Mouse (Mus musculus) megakaryocyte, embryonic 14.5 days (primary cell): ENCODE data around the gene Dnase1. TPM values are rescaled to one million over a fixed set of nuclear protein-coding genes. Genes with fewer than 3 reads are reported as not detected.
"Not testable (repeated sequence)": the region's sequence is repeated elsewhere in the genome, so short reads cannot be mapped to it uniquely, and the experiment has no call there.

Source experiments
- H3K27me3 ChIP-seq: replicated peaks from 2 replicates; pipeline ENCODE3; 2012; ENCODE audit warnings: inconsistent platforms
- H3K36me3 ChIP-seq: replicated peaks from 2 replicates; pipeline ENCODE3; 2012; ENCODE audit warnings: low read length, inconsistent platforms, mixed read lengths
- H3K4me1 ChIP-seq: 2 replicates; pipeline ENCODE4 v1.6.1; 2012; ENCODE audit warnings: inconsistent platforms
- H3K4me3 ChIP-seq: replicated peaks from 2 replicates; pipeline ENCODE3; 2012; ENCODE audit warnings: moderate library complexity, mild to moderate bottlenecking, inconsistent platforms
- H3K9me3 ChIP-seq: 2 replicates; pipeline ENCODE4 v1.6.1; 2012; ENCODE audit warnings: inconsistent platforms
- FLI1 ChIP-seq: IDR thresholded peaks from 2 replicates; pipeline ENCODE4 v1.6.1; 2012; ENCODE audit warnings: low read length, inconsistent platforms, mixed read lengths
- GATA1 ChIP-seq: IDR thresholded peaks from 3 replicates; pipeline ENCODE4 v1.6.1; 2012; ENCODE audit warnings: mixed read lengths, low read length, inconsistent platforms, borderline replicate concordance
- polyA plus RNA-seq: library from polyadenylated mRNA; stranded (reverse); fragments of >175 nt; gene quantifications from 2 replicates; pipeline ENCODE4 v1.2.3, GENCODE M21; 2012; ENCODE audit warnings: low replicate concordance; ENCODE audit not compliant: insufficient read depth

The Dnase1 gene
- polyA plus RNA-seq, result not detected in 2 replicates

DNA sequence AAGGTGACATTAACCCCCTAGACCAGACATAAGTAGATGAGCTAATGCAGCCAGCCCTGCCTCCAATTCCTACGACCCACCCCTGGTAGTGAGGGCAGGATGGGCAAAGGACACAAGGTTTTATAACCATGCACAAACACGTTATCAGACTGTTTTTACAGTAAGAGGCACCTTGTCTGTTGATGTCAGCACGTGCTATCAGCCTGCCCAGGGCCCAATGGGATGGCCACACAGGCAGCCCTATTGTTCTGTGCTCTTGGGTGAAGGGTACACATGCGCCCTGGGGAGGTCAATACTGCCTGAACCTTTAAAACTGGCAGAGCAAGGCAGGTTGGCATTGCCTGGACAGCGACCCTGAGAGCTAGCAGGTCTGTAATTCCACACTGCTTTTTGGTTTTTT is at the start of gene Dnase1:
Gene Dnase1 (plus strand): TSS at position 136 of the 400 bp plus-strand sequence.
- Histone ChIP-seq H3K4me1 (peaks cover 9% of the 10 kb centered on the region; the same call in 1 of the 2 replicates), H3K9me3 (no peaks in the 10 kb centered on the region), H3K4me3 (no peak within 1 kb of the TSS), H3K27me3 (no peaks in the 10 kb centered on the region), H3K36me3 (peaks cover 54% of the 10 kb centered on the region)
- no peak for TF ChIP-seq FLI1
- no peak for TF ChIP-seq GATA1

DNA sequence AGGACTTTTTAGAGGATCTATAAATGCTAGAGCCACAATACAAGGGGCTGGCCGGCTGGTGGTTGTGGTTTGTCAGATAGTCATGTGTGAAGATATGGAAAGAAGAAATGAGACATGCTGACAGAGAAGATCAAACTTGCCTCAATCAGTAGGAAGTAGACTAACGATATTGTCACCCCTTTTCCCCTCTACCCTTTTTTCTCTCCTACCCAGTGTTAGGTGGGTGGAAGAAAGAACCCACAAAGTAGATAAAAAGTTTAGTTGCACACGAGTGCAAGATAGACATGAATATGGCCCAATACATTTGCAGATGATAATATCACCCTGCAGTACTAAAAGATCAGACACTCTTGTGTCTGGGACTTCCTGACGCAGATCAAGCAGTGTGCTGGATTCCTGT is 48.3 kb upstream of the Dnase1 start:
- no peak overlapping the region for H3K4me3 ChIP-seq
- H3K27me3 ChIP-seq, result no peaks in the 10 kb centered on the region
- peaks cover 96% of the 10 kb centered on the region for H3K36me3 ChIP-seq
- H3K4me1 ChIP-seq, result peaks cover 4% of the 10 kb centered on the region
- no peak for TF ChIP-seq GATA1
- no peak for TF ChIP-seq FLI1
- no peaks in the 10 kb centered on the region for H3K9me3 ChIP-seq

DNA sequence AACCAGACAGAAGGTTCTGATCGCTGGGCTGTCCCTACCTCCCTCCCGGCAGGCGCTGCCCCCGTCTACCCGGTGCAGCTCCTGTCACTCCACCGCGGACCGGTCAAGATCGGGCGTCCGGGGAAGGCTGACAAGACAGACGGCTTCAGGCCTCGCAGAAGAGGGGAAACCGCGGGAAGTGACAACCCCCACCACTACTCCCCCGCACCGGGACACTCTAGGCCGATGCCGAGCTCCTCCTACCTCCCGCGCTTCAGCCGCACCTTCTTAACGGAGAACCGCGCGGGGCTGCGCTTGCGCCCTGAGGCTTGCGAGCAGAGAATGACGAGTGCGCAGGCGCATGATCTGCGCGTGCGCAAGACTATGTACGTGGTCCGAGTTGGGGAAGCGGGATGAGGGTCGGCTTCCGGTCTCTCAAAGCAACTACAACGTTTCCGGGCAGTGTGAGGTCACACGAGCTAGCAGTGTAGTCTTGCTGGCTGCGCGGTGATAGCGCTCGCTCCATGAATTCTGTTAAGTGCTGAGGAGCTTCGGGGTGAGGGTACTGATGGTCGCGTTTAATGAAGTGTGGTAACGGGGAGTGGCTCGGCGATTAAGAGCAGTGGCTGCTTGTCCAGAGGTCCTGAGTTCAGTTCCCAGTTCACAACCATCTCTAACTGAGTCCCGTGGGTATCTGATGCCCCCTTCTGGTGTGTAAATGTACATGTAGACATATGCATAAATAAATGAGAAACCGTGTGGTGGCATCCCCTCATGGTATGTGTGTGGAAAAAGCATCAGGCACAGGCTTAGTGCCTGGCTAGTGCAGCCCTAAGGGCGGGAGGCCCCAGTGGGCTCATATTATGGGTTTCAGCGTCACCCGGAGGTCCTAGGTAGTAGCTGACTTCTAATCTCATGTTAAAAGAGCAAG is 33.0 kb upstream of the Dnase1 start, which contains the start of gene Slx4:
Gene Slx4 (minus strand): TSS at position 282 of the 910 bp plus-strand sequence.
- peaks cover 48% of the 10 kb centered on the region for H3K4me1 ChIP-seq
- peak within 1 kb of the TSS; percentile 96 for H3K4me3 ChIP-seq
- TF ChIP-seq GATA1 (no peak), FLI1 (peak; percentile 82; the same call in 1 of the 2 replicates)
- H3K27me3 ChIP-seq, result no peaks in the 10 kb centered on the region
- peaks cover 32% of the 10 kb centered on the region for H3K36me3 ChIP-seq
- peaks cover 13% of the 10 kb centered on the region for H3K9me3 ChIP-seq

DNA sequence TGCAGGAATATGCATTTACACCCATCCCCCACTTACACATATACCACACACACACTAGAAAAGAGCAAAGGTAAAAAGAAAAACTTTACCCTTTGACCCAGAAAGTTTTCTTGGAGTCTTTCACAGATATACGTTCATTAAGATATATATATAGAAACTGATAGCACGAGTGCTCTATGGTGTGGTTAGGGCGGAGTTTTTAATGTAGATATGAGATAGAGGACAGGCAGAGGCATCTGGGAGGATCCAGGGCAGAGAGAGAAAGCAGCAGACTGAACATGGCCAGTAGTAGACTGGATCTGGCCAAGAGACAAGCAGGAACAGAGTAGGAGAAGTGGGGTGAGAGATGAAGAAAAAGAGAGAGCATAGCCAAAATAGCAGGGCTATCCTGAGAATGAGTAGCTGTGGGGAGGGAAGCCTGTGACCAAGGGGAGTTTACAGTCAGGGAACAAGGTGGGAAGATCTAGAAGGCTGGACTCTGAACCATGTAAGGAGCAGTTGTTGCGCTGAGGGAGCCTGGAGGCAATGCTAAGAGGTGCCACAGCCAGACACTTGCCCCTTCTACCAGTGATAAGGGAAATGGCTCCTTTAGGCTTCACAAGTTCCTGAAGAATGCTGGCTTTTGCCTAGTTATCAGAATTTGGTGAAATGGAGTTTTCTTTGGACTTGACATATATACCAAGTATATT is 23.7 kb upstream of the Dnase1 start:
- H3K27me3 ChIP-seq, result no peaks in the 10 kb centered on the region
- H3K4me1 ChIP-seq, result peaks cover 10% of the 10 kb centered on the region
- H3K9me3 ChIP-seq, result peaks cover 29% of the 10 kb centered on the region
- no peak for TF ChIP-seq GATA1
- no peak for TF ChIP-seq FLI1
- peaks cover 4% of the 10 kb centered on the region for H3K36me3 ChIP-seq
- H3K4me3 ChIP-seq, result peak overlapping the region; percentile 12

DNA sequence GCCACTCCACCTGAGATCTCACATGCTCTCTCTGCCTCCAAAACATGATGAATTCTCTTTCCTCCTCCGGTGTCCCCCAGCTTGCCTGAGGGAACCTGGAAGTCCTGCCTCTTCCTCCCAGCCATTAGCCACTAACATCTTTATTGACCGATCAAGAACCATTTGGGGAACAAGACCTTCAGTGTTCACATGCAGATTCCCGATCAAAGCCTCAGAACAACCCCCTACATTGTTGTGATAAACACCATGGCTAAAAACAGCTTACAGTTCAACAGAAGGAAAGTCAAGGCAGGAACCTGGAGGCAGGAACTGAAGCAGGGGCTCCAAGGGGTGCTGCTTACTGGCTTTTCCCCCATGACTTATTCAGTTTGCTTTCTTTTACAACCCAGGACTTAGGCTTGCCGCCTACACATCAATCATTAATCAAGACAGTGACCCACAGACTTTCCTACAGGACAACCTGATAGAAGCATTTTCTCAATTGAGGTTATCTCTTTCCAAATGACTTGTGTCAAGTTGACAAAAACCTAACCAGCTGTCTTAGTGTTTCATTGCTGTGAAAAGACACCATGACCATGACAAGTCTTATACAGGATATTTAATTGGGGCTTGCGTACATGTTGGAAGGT is 22.6 kb upstream of the Dnase1 start:
- no peak overlapping the region for H3K4me3 ChIP-seq
- TF ChIP-seq FLI1, result no peak
- no peak for TF ChIP-seq GATA1
- peaks cover 10% of the 10 kb centered on the region for H3K4me1 ChIP-seq
- peaks cover 4% of the 10 kb centered on the region for H3K36me3 ChIP-seq
- H3K9me3 ChIP-seq, result peaks cover 20% of the 10 kb centered on the region
- peaks cover 3% of the 10 kb centered on the region for H3K27me3 ChIP-seq

DNA sequence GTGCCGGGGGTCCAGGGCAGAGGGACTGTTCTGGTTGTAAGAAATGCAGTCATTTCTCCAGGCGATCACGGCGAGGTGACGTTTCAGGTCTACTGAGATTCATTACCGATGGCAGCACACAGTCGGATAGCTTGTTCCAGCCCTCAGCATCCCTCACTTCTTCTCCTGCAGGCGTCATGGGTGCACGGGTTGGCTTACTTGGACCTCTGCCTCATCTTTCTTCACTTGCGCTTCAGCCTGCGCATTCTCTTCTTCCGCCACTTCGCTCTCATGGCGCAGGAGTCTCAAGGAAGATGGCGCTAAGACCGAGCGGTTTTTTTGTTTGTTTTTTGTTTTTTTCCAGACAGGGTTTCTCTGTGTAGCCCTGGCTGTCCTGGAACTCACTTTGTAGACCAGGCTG is 20.0 kb upstream of the Dnase1 start:
- not testable (repeated sequence) for H3K27me3 ChIP-seq, H3K36me3 ChIP-seq, H3K4me1 ChIP-seq
- H3K4me3 ChIP-seq, result peak overlapping the region; percentile 50
- H3K9me3 ChIP-seq, result peaks cover 23% of the 10 kb centered on the region

DNA sequence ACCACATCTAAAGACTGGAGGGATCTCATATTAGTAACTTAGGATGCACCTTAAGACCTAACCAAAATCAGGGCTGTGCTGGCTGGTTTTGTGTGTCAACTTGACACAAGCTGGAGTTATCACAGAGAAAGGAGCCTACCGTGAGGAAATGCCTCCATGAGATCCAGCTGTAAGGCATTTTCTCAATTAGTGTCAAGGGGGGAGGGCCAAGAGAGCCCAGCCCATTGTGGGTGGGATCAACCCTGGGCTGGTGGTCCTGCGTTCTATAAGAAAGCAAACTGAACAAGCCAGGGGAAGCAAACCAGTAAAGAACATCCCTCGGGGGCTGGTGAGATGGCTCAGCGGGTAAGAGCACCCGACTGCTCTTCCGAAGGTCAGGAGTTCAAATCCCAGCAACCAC is 19.3 kb upstream of the Dnase1 start:
- H3K4me3 ChIP-seq, H3K36me3 ChIP-seq, H3K27me3 ChIP-seq, H3K4me1 ChIP-seq: not testable (repeated sequence)
- H3K9me3 ChIP-seq, result peaks cover 23% of the 10 kb centered on the region

DNA sequence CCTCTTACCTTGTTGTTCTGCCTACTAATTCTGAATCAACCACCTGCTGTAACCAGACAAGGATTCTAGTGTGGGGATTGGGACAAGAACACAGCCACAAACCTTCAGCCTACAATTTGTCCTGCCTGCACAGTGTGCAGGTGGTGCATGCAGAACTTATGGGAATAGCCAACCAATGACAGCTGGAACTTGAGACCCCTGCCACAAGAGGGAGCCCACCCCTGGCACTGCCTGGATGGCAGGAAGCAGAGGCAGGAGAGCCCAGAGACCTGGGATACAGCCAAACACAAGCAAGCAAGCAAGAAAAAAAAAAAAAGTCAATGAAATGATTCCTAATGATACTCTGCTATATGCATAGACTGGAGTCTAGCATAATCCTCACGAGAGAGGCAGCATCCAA is 15.5 kb upstream of the Dnase1 start:
- no peaks in the 10 kb centered on the region; the same call in 1 of the 2 replicates for H3K4me1 ChIP-seq
- H3K27me3 ChIP-seq, result peaks cover 3% of the 10 kb centered on the region
- H3K36me3 ChIP-seq, result no peaks in the 10 kb centered on the region
- peaks cover 3% of the 10 kb centered on the region for H3K9me3 ChIP-seq
- TF ChIP-seq GATA1 (no peak), FLI1 (no peak)
- H3K4me3 ChIP-seq, result no peak overlapping the region

DNA sequence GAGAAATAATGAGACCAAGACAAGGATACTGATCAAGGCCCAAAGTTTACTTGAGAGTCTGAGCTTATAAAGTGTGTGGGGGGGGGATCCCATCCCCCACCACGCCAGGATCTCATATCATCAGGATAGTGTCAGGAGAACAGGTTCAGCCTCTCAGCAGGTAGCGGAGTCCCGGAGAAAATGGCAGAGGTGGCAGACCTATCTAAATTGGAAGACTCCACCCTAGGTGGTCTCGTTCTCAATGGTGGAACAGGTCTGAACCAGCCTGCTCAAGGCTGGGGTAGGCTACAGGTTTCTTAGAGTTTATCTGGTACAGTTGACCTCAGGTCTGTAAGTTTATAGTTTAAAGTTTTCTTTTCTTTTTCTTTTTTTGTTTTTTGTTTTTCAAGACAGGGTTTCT is 14.0 kb upstream of the Dnase1 start:
- Histone ChIP-seq H3K27me3 (peaks cover 3% of the 10 kb centered on the region), H3K4me3 (no peak overlapping the region)
- no peak for TF ChIP-seq GATA1
- TF ChIP-seq FLI1, result no peak

DNA sequence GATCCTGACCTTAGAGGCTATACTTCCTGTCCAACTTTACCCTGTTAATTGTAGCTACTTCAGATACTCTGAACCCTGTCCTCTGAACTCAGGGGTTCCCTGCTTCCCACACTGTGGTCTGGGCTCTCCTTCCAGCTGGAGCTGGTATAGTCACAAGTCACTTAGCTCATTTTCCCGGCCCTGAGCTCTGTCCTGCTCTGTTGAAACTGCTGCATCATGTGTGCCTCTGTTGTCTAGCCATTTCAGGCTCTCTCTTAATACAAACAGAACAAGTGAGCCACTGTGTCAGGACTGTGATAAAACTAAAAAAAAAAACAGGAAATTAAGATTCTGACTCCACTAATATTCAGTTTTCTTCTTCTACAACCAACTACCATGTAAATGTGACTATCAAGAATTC is 10.1 kb upstream of the Dnase1 start:
- peaks cover 3% of the 10 kb centered on the region for H3K27me3 ChIP-seq
- H3K4me3 ChIP-seq, result no peak overlapping the region
- peaks cover 4% of the 10 kb centered on the region for H3K36me3 ChIP-seq
- peaks cover 19% of the 10 kb centered on the region for H3K4me1 ChIP-seq
- H3K9me3 ChIP-seq, result peaks cover 12% of the 10 kb centered on the region
- no peak for TF ChIP-seq FLI1
- TF ChIP-seq GATA1, result no peak

More for the DNA sequence above, 14.0 kb upstream of the Dnase1 start:
- 0 out of 2 replicates have a peak, but pooled peaks cover 3% of the 10 kb centered on the region for H3K9me3 ChIP-seq
- H3K4me1 ChIP-seq, result peaks cover 14% of the 10 kb centered on the region
- H3K36me3 ChIP-seq, result no peaks in the 10 kb centered on the region
